Mouse (Mus musculus): ENCODE measurements around the gene Kif26a.

DNA sequence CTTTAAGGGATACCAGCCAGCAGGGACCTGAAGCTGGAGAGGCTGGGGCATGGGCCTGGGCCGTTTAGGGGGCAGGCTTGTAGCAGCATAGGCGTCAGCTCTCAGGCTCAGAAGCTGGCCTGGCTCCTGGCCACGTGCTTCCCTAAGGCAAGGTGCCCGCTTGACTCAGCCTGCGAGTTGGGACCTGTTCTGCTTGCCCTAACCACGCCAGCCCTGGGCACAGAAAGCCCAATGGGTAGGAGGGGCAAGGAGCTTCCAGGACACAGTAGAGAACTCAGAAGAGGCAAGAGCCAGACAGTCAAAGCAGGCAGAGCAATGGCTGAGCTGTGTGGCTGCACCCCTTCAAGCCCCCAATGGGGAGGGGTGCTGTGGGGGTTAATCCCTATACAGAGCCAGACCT lies 37.7 kb downstream of the Kif26a start:
- TF ChIP-seq POLR2A (IDR thresholded peaks at IDR 0.05; ENCODE audit: borderline replicate concordance, low read depth, low read length) (no peak), CTCF (IDR thresholded peaks at IDR 0.05; ENCODE audit: low read depth, low read length) (no peak)
